Mouse (Mus musculus) lung, postnatal 0 days (tissue): Measurements from ENCODE around the gene Mfsd9.

Source experiments
- CTCF ChIP-seq: IDR thresholded peaks from 2 replicates; pipeline ENCODE4 v1.5.1; 2016; ENCODE audit warnings: antibody characterized with exemption, mild to moderate bottlenecking
- EP300 ChIP-seq: IDR thresholded peaks from 2 replicates; pipeline ENCODE4 v1.6.1; 2016; ENCODE audit warnings: antibody characterized with exemption, mild to moderate bottlenecking, control low read depth

GRCm38 (mm10) chr1:40824517-40824916, 34.0 kb upstream of the Mfsd9 start:
- no peak for TF ChIP-seq CTCF
- TF ChIP-seq EP300, result no peak
